Mouse (Mus musculus): ENCODE measurements at regions not wholly inside any gene's neighbourhood (a gene's known extent, or its start where the extent isn't known, plus 50 kb on each side); places are given as distances from the start of the nearest gene placed in this dataset.
A peak's percentile ranks its signal among the peaks of the same experiment; 100 is the strongest.

GRCm38 (mm10) chr14:61904426-61905124 is 297.3 kb downstream of the Kcnrg start:
- no peak for DNase-seq

GRCm38 (mm10) chr14:61918113-61918512 is 310.9 kb downstream of the Kcnrg start:
- DNase-seq: no peak

- DNase-seq: no peak
These were observed 324.6 kb downstream of the Kcnrg start for GRCm38 (mm10) chr14:61931811-61932210.

- DNase-seq: no peak
These were observed 334.4 kb downstream of the Kcnrg start for GRCm38 (mm10) chr14:61941682-61942081.

- DNase-seq: no peak
These were observed 338.4 kb downstream of the Kcnrg start for GRCm38 (mm10) chr14:61945659-61946058.

GRCm38 (mm10) chr14:61949446-61949845 is 342.2 kb downstream of the Kcnrg start:
- DNase-seq: no peak

GRCm38 (mm10) chr14:61950004-61950403 is 342.4 kb upstream of the Rnaseh2b start:
- DNase-seq: no peak

- DNase-seq: no peak
These were observed 339.4 kb upstream of the Rnaseh2b start for GRCm38 (mm10) chr14:61953029-61953428.

- DNase-seq: no peak
These were observed 337.0 kb upstream of the Rnaseh2b start for GRCm38 (mm10) chr14:61955416-61955815.

GRCm38 (mm10) chr14:61960243-61960957 is 332.0 kb upstream of the Rnaseh2b start:
- no peak for DNase-seq

- no peak for DNase-seq
These were observed 323.9 kb upstream of the Rnaseh2b start for GRCm38 (mm10) chr14:61968467-61968866.

- no peak for DNase-seq
These were observed 323.3 kb upstream of the Rnaseh2b start for GRCm38 (mm10) chr14:61968957-61969535.

- no peak for DNase-seq
These were observed 321.8 kb upstream of the Rnaseh2b start for GRCm38 (mm10) chr14:61970591-61970990.

GRCm38 (mm10) chr14:61971100-61972088 is 321.0 kb upstream of the Rnaseh2b start:
- peak; percentile 28 for DNase-seq

- DNase-seq: no peak
These were observed 317.1 kb upstream of the Rnaseh2b start for GRCm38 (mm10) chr14:61975301-61975732.

GRCm38 (mm10) chr14:61980581-61980980 is 311.8 kb upstream of the Rnaseh2b start:
- no peak for DNase-seq

- no peak for DNase-seq
These were observed 306.8 kb upstream of the Rnaseh2b start for GRCm38 (mm10) chr14:61985575-61985974.

GRCm38 (mm10) chr14:61986203-61986602 is 306.2 kb upstream of the Rnaseh2b start:
- no peak for DNase-seq

GRCm38 (mm10) chr14:61995253-61995652 is 297.1 kb upstream of the Rnaseh2b start:
- no peak for DNase-seq

- DNase-seq: no peak
These were observed 294.7 kb upstream of the Rnaseh2b start for GRCm38 (mm10) chr14:61997736-61998135.

GRCm38 (mm10) chr14:61998259-61998658 is 294.1 kb upstream of the Rnaseh2b start:
- no peak for DNase-seq

- DNase-seq: no peak
These were observed 290.9 kb upstream of the Rnaseh2b start for GRCm38 (mm10) chr14:62001481-62001949.

GRCm38 (mm10) chr14:62002131-62002530 is 290.3 kb upstream of the Rnaseh2b start:
- DNase-seq: no peak

Measured in lung, postnatal 14 days (tissue).